Mouse (Mus musculus) T-helper 1 cell (primary cell): Measurements from ENCODE around the gene Gucy2e.

ENCODE experiments used
- in situ Hi-C: fragments of 300-600 bp; cut with MboI, MseI; formaldehyde crosslinking; loops from one replicate; pipeline ENCODE4 v1.15.1; 2025; ENCODE audit warnings: high pct_unique_total_duplicates

The Gucy2e gene

DNA sequence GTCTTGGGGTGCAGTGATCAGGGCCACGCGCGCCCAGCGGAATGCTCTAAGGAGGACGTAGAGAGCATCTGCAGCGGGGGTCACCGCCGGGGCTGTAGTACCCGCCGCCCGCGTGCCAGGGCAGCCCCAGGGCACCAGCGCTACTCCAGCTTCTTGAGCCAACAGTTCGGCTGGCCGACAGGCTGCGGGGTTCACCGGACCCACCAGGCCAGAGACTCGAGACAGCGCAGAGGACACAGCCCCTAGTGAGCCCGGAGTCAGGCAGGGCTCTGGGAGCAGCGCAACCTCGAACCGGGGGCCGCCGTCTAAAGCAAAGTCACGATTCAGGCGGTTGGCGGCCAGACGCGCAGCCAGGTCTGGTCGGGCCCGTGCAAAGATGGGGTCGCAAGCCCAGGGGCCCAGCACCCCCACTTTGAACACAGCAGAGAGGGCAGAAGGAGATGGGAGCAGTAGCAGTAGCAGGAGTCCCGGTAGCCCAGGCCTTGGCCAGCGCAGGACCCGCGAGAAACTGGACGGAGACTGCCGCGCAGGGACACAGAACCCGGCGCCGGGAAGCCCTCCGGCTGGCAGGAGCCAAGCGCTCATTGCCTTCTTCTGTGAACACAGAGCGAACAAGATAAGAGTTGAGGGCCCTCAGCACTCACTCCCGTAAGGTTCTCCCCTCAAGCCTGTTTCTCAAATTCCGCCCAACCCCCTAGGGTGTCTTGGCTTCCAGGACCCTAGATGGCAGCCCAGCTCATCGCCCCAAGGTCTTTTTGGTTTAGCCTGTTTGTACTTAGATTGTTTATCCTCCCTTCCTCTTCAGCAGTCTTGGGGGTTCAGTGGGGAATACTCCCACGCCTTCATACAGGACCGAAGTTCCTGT lies 543 bp downstream of the Gucy2e start:
- in situ Hi-C loops = loop anchor here (10.0 kb wide), 1 partner anchor 171 kb away; no protein-coding TSS in a partner anchor

GRCm38 (mm10) chr11:69235285-69236060 lies 1.4 kb downstream of the Gucy2e start:
- in situ Hi-C loops = loop anchor here (10.0 kb wide), 1 partner anchor 171 kb away; no protein-coding TSS in a partner anchor

- in situ Hi-C loops = loop anchor here (5.0 to 10.0 kb wide), 3 partner anchors 46 to 168 kb away; no protein-coding TSS in a partner anchor
These were observed 3.7 kb downstream of the Gucy2e start for GRCm38 (mm10) chr11:69233141-69233540.

DNA sequence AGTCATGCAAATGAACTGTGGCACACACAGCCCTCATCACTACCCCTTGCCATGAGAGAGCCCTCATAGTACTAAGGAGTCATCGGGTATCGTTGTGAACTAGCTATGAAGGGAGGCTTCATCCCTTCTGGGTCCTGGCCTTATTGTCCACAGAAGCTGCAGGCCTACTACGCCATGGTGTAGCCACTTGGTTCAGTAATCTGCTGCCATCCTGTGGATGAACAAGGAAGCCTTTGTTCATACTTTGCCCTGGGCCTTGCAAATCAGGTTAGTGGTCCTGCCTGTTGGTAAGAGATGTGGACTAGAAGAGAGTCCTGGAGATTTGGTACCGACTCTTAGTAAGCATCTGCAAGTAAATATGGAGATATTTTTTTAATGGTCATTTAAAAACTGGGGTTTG lies 6.4 kb downstream of the Gucy2e start:
- in situ Hi-C loops = loop anchor here (5.0 to 10.0 kb wide), 3 partner anchors 43 to 166 kb away; no protein-coding TSS in a partner anchor

DNA sequence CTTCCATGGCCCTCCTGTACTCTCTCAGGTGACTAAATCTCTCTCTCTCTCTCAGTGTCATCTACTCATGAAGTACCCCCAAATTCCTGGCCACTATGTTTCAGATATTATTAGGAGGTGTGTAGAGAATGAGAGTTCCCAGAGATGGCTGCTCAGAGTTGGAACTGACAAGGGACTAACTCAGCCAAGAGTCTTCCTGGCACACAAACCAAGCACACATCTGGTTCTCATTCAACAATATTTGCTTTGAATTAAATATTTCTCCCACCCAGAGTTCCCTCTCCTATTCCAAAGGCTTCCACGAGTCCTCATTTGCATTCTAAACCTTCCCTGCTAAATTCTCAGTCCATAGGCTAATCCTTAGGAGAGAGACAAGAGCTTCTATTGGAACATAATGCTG lies 11.1 kb downstream of the Gucy2e start:
- in situ Hi-C loops = no loop called here

DNA sequence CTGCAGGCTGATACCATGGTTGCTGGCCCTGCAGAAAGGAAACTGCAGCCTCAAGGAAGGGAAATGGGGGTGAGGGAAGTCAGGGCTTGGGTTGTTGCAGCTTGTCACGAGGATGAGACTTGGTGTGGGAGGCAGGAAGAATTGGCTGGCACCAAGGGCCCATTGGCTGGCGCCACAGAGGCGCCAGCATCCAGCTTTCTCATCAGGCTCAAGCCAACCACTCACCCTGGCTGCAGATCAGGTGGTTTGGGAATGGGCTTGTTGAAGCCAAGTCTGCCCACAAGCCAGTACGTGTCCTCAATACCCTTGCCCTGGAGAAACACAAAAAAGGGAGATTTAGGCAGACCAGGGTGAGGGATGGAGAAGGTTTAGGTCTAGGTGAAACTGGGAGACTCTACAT lies 13.7 kb downstream of the Gucy2e start:
- in situ Hi-C loops = no loop called here

DNA sequence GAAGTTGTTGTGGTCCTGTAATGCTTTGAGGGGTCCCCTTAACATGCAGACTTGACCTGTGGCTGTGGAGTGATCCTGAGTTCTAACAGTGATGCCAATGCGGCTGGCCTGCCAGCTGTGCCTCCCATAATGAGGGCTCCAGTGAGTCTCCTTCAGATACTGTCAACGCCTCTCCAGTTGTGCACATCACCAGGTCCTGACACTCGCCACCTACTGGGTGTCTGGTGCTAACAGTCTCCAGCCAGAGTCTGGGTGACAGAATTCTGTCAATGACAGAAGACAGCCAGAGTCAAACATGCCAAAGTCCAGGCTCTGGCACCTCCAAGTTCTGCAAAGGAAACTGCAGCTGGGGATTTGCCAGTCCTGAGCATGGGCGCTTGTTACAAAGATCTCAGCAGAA lies 15.8 kb downstream of the Gucy2e start:
- in situ Hi-C loops = no loop called here

- in situ Hi-C loops = no loop called here
These were observed 18.2 kb downstream of the Gucy2e start for GRCm38 (mm10) chr11:69218661-69219060.

DNA sequence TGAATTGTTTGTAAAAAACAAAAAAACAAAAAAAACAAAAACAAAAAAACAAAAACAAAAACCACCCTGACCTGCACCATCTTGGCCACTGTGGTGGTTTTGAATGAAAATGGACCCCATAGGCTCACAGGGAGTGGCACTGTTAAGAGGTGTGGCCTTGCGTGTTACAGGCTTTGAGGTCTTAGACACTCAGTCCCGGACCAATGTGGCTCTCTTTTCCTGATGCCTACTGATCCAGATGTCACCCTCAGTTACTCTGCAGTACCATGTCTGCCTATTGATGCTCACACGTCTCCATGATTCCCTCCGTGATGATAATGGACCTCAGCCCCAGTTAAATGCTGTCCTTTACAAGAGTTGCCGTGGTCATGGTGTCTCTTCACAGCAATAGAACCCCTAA lies 19.4 kb downstream of the Gucy2e start:
- in situ Hi-C loops = no loop called here

GRCm38 (mm10) chr11:69211431-69211830 lies 25.4 kb downstream of the Gucy2e start:
- in situ Hi-C loops = no loop called here

GRCm38 (mm10) chr11:69202469-69203230 lies 34.2 kb downstream of the Gucy2e start:
- in situ Hi-C loops = no loop called here

GRCm38 (mm10) chr11:69200231-69200630 lies 36.6 kb downstream of the Gucy2e start:
- in situ Hi-C loops = no loop called here

- in situ Hi-C loops = no loop called here
These were observed 37.6 kb downstream of the Gucy2e start for GRCm38 (mm10) chr11:69199251-69199650.

GRCm38 (mm10) chr11:69197743-69198142 lies 39.1 kb downstream of the Gucy2e start, which contains the start of gene Alox8:
Gene Alox8, minus strand, starts transcription at chr11:69197843.
- in situ Hi-C loops = no loop called here

DNA sequence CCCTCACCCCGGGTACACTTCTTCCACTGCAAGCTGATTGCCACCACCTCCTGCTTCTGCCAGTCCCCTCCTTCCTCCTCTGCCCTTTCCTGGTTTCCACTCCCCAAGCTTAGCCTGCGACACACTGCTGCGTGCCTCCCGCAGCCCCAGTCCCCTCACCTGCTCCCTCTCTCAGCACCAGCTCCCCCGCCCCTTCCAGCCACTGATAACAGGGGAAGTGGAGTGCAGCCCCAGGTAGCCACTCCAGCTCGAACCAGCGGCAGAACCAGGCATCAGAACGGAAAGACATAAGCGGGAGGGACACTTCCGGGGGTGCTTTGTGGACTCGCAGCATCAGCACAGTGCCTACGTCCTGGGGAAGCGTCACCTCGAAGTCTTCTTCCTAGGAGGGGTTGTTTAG lies 39.6 kb downstream of the Gucy2e start:
- in situ Hi-C loops = no loop called here

GRCm38 (mm10) chr11:69196766-69197165 lies 40.1 kb downstream of the Gucy2e start:
- in situ Hi-C loops = no loop called here

- in situ Hi-C loops = loop anchor here (5.0 kb wide), 1 partner anchor 189 kb away; no protein-coding TSS in a partner anchor
These were observed 44.0 kb downstream of the Gucy2e start for GRCm38 (mm10) chr11:69192840-69193239.

DNA sequence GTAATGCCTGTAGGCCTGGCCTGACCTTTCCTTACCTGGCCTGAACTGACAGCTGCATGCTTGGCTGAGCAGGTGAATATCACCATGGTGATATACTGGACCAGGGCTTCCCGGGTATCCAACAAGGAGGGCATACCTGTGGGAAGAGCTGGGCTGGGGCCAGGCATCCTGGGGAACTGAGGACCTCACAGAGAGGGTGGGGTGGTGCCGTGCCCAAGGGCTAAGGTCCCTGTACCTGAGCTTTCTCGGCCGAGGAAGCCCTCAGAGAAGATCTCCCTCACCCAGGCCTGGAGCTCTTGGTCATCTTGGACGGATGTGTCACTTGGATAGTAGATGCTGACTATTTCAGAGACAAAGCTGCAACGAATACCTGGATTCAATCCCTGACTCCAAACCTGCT lies 50.9 kb downstream of the Gucy2e start:
- in situ Hi-C loops = loop anchor here (5.0 kb wide), 1 partner anchor 46 kb away; no protein-coding TSS in a partner anchor

DNA sequence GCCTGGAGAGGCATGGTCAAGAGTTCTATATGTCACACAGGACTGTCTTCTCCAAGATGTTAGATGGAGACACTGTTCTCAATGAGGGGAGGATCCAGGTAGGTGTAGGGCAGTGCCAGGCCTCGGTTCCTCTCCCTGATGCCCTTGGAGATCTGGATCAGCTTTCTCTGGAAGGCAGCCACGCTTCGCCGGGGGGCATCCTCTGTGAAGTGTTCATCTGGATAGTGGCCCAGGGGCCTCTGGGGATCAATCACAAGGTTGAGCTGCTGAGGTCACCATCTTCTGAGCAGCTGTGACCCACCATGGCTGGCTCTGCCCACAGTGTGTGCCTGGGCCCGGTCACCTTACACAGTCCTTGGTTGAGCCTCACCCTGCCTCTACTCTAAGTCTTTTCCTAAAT lies 51.8 kb downstream of the Gucy2e start:
- in situ Hi-C loops = loop anchor here (5.0 kb wide), 1 partner anchor 47 kb away; no protein-coding TSS in a partner anchor

DNA sequence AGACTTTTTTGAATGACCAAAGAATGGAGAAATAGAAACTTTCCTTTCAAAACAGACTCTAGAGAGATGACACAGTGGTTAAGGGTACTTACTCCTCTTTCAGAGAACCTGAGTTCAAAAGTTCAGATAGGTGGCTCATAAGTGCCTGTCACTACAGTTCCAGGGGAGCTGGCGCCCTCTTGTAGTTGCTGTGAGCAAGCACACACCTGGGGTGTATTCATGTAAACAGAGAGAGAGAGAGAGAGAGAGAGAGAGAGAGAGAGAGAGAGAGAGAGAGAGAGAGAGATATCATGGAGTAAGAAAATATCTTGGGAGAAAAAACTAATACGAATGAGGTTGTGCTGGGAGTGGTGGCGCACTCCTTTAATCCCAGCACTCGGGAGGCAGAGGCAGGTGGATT lies 56.7 kb downstream of the Gucy2e start:
- in situ Hi-C loops = no loop called here

DNA sequence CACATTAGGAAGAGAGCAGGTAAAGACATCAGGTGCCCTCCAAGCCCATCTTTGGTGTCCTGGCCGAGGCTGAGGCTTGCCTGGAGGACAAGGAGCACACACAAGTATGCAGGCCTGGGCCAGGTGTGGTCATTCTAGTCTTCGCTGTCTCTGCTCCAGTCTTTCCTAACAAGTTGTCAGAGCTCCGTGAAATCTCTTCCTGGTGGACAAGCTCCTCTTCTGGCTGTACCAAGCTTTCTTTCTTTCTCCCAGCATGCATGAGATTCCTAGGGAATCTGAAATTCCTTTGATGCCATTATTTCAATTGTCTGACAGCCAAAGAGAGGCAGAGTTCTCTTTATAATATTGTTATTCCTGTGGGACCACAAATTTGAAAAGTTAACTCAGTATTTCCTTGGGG lies 57.3 kb downstream of the Gucy2e start:
- in situ Hi-C loops = no loop called here
